Mouse (Mus musculus) small intestine, adult 2 months (tissue): ENCODE data around the gene Tbl1x.

Experiments used
- CTCF ChIP-seq: fragments of 200-500 bp; IDR thresholded peaks from 2 replicates; pipeline ENCODE4 v1.5.1; 2012; ENCODE audit warnings: low read depth, mild to moderate bottlenecking, control low read depth, inconsistent platforms, low read length, moderate library complexity, mixed read lengths; ENCODE audit not compliant: insufficient replicate concordance, insufficient read length; ENCODE audit errors: extremely low read depth
- POLR2A ChIP-seq: fragments of 200-500 bp; IDR thresholded peaks from 2 replicates; pipeline ENCODE4 v1.6.1; 2012; ENCODE audit warnings: low read depth, mild to moderate bottlenecking, control low read depth, inconsistent platforms, low read length, moderate library complexity

GRCm38 (mm10) chrX:77474551-77474950 lies 36.3 kb upstream of the Tbl1x start:
- TF ChIP-seq POLR2A, result no peak
- TF ChIP-seq CTCF, result no peak
